Mouse (Mus musculus) layer of hippocampus, adult 18-20 months (tissue): ENCODE results near the gene Alpl. TPM values are rescaled to one million over a fixed set of nuclear protein-coding genes. Genes with fewer than 3 reads are reported as not detected.

Experiments
- DNase-seq, 2 experiments: peaks; one replicate each; pipeline ENCODE4 v3.0.0; 2022; ENCODE audit warnings: low spot score in 2 of 2
- total RNA-seq, 2 experiments: library from RNA; stranded (reverse); gene quantifications; 2 replicates each; pipeline ENCODE4 v1.2.3; 2021

Gene Alpl
- total RNA-seq, 2 experiments from 2014 or later = 7.0 to 7.2 TPM

DNA sequence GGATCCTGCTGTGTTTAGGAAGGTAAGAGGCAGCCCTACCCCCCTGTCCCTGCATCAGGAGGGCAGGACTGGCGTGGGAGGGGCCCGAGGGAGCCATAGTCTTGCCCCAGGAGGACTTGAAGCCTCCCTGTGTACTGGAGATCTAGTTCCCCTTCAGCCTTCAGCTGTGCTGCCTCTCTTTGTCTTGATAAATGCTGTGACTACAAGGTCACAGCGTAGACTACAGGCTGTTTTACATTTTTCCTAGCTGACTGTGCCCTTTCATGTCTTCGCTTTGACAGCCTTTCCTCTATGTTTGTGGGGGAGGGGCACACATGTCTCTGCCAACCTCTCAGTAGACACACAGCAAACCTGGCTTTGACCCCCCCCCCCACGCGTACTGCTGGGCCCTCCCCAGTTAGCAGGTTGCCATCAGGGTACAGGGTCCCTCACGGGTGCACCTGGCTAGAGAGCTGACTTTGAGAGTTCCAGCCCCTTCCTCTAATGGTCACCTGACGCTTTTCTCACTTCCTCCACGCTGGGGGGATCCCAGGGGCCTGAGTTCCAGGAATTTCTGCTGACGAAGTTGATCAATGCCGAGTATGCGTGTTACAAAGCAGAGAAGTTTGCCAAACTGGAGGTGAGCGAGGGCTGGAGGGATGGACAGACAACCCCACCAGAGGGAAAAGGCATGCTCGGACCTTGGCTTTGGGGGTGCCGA is 76.7 kb downstream of the Alpl start:
- no peak for DNase-seq

DNA sequence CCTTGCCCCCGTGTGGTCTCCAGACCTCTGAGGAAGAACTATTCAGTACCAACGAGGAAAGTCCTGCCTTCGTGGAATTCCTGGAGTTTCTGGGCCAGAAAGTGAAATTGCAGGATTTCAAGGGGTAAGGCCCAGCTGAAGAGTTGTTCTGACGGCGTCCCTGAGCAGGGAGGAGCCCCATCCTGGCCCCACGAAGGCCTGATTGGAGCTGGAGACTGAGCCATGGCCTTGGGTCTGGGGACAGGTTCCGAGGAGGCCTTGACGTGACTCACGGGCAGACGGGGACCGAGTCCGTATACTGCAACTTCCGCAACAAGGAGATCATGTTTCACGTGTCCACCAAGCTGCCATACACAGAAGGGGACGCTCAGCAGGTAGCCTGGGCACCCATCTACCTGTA is 78.5 kb downstream of the Alpl start:
- no peak for DNase-seq

DNA sequence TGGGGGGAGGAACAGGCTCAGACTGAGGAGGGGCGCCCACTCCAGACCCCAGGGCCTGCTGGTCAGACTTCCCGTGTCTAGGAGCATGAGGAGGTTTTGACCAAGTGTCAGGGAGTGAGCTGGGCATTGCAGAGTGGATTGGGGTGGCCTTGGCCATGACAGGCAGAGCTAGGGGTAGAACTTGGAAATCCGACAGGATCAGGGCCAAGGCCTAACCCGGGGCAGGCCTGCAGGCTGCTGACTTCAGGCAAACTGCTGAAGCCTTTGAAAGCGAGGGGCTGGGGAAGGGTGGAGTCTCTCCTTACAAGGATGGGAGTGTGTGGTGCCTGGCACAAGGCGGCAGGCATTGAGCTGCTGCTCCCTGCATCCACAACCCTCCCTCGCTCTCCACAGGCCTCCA is 79.2 kb downstream of the Alpl start:
- no peak for DNase-seq

DNA sequence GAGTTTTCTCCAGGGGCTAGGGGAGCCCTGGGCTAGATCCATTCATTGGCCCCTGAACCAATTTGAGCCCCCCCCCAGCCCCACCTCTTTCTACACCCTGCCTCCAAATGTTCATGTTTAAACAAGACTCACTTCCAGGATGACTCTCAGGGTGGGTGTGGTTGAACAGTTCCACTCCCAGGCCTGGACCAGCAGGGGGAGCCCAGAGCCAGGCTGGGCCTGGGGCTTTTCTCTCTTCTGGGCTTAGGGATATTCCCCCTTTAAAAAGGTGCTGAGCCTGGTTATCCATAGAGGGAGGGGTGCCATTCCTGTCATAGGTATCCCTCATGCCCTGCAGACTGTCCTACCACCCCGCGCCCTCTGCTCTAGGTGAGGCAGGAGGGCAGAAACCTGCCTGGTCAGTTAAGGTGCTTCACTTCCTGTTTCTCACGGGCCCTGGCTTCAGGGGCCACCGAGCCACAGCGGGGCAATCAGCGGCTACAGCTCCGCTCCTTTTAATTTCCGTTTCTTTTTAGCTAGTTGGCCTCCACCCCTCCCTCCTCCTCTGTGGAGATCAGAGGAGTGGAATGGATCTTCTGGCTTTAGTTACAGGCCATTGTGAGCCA is 82.1 kb downstream of the Alpl start:
- no peak for DNase-seq

DNA sequence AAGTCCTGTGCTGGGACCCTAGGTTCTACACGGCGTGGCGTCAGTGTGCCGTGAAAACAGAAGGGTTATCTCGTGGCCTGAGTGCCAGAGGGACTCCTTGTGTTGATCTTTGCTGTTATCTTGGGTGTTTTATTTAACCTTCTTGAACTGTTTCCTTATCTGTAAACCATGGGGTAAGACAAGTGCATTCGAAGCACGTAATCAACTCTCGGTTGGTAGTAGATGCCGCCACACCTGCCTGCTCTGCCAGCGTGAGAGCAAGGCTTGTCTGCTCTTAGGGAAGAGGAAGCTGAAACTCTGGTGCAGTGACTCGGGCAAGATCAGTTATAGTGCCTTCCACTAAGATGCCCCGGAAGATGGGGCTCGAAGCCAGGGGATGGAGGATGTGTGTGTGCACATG is 83.2 kb downstream of the Alpl start:
- DNase-seq = no peak

DNA sequence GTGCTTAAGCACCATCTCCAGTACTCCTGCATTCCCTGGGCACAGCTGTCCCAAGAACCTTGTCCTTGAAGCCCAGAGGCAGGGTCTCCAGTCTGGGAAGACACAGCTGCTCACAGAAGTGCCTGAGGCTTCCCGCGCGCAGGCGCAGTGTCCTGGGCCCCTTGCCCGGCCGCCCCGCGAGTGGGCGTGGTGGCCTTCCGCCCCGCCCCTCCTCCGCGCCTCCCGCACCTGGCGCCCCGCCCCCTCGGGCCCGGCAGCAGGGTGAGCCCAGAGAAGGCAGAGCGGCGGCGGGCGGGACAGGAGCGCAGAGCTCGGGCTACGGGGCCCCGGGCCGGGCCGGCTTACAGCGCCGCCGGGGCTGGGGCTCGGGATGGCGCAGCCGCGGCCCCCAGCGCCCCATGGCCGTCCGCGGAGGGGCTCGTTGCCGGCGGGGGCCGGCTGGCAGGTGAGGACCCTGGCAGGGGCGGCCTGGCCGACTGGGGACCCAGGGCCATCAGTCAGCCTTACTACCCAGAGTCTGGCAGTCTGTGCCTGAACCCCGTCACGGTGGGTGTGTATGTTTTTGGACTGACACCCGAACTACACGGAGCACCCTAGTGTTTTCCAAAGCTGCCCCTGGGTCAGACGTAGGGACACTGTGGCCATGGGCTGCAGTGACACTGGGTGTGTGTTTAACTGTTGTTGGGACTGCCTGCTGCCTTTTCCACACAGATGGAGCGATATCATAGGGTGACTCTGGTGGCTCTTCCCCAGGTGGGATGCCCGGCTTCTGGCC is 88.8 kb downstream of the Alpl start:
- DNase-seq = peak in 1 of 2 experiments; percentile 65

DNA sequence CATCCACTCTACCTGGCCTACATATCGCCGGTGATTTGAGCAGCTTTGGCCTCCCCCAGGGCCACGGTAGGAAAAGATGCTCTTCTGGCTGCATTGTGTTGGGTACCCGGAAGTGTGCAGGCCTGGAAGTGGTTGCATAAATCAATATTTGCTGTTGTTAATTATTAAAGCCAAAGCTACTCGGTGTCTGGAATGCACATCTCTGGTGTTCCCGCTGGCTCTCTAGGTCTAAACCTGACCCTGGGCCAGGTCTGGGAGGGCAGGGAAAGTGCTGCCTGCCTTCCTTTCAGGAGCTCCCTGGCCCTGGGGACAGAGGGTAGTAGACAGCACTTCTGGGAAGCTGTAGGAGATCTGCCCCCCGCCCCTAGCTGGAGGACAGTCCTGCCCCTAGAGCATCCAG is 89.7 kb downstream of the Alpl start:
- DNase-seq = no peak

DNA sequence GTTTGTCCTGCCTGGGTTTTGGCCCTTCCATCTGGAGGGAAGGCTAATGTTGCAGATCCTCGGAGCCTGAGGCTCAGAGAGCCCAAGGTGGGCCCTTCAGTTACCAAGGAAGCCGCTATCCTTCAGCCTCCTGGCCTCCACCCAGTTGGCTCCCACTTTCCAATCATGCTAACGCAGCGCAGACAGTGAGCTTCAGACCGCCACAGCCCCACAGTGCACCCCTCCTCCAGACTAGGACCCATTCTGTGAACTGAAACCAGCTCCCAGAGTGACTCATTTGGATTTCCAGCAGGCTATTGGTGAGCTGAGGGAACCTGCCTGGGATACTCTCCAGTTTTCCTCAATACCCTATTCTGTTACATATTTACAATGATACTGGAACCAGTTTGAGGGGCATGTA is 90.8 kb downstream of the Alpl start:
- DNase-seq = no peak

DNA sequence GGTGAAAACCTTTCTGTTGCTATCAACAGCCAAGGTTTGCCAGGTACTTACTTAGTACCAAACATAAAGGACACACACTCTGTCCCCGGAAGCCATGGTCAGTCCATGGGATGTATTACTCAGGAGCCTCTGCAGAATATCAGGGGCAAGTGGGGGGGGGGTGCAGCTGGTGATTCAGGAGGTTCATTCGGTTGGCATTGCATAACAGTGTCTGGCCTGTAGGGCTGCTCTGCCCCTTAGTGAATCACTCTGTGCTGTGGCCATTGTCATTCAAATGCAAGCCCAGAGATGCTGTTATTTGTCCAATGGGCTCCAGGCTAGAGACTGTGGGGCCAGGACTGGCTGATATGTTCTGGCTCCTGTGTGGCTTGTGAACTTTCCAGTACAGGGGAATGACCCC is 91.6 kb downstream of the Alpl start:
- DNase-seq = no peak

DNA sequence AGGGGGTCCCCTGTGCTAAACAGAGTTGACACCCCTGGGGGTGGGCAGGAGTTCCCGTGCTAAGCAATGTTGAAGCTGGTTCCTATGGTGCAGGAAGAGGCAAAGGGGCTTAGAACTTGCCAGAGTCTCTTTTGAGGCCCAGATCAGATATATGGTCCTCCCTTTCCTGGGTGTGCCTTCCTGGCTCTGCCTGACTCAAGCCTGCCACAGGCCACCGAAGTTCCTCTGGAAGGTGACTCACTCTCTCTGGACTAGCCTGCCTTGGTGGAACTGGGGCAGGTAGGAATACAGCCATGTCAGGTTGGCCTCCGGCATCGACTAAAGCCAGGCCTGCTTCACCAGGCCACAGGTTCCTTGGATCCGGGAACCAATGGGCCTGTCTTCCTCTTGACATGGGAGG is 93.1 kb downstream of the Alpl start:
- DNase-seq = no peak

DNA sequence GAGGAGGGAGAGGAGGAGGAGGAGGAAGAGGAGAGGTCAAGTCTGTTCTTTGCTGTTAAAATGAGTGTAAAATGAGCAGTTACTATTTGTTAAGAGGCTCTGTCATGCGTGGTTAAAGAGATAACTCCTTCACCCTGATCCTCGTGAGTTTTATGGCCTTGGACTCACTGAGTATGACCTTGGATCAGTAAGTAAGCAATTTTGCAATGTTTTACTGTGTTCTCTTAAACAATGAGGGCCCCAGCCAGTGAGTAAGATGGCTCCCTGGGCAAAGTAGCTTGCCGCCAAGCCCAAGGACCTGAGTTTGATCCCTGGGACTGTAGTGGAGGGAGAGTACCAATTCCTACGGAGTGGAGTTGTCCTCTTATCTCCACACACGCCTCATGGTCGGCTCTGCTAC is 95.2 kb downstream of the Alpl start:
- no peak for DNase-seq

DNA sequence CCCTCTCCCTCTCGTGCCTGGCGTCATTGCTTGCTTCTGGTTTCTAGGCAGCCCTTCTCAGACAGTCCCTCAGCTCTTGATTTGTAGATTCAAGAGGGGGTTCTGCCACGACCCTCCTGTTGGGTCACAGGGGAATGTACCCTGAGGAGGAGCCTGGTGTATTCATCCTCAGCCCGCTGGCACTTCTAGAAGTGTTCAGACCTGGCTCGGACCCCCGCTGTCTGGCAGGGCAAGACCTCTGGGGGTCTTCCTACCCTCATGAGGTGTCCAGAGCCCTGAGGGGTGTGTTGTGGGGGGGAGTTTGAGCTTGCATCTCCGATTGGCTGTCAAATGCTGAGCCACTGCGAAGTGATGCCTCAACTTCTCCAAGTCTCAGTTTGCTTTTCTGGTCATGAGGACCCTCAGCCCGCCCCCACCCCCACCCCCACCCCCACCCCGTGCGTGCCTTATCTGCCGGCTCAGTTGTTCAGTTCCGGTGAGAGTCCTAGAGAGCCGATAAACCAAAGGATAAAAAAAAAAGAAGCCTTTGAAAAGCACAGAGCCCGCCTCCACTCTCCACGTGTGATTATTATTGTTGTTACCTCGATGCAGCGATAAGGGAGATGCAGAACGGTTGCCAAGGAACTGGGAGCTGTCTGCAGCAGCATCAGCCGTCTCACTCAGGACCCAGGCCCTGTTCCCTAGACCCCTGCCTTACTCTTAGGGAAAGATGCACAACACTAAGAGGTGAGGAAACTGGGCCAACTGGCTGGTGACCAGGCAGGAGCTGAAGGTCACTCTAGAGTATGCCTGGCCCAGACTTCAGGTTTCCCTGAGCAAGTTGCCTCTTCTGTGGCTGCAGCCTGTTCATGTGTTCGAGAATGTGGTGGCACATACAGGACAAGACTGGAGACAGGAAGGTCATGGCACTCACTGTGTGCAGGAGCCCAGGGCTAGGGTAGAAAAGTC is 96.6 kb downstream of the Alpl start:
- DNase-seq = no peak

DNA sequence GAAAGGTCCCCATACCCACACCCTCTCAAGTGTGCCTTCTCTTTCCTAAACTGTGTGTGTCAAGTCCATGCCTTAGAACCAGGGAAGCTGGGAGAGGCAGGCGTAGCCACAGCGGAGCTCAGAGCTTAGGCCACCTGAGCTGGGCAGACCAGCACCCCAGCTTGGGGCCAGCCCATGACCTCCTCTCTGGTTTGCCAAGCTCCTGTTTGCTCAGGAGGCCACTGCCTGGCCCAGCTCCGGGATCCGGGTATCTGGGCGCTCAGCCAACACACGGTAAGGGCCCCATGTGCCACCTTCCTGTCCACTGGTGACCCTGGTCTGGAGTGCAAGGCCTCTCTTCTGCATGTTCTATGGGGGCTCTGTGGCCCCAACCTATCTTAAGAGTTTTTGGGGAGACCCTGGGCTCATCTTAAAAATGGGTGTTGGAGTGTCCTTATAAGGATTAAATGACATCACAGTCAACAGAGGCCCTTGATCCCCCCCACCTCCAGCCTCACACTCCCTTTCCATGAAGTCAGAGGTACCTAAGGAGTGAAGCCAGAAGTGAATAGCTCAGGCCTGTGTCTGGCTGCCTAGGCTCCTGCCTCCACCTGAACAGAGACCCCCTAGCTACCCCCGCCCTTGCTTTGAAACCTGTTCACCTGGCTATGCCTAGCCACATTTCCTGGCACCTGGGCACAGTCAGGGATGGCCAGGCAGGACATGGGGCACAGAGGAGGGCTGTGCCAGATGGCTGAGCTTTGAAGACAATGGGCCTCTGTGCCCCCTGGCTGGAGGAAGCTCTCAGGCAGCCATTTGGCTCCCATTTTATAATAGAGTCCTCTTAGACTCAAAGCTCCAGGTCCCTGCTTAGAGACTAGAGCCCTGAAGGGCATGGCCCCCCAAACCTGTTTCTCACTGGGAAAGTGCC is 97.9 kb downstream of the Alpl start:
- DNase-seq = no peak

DNA sequence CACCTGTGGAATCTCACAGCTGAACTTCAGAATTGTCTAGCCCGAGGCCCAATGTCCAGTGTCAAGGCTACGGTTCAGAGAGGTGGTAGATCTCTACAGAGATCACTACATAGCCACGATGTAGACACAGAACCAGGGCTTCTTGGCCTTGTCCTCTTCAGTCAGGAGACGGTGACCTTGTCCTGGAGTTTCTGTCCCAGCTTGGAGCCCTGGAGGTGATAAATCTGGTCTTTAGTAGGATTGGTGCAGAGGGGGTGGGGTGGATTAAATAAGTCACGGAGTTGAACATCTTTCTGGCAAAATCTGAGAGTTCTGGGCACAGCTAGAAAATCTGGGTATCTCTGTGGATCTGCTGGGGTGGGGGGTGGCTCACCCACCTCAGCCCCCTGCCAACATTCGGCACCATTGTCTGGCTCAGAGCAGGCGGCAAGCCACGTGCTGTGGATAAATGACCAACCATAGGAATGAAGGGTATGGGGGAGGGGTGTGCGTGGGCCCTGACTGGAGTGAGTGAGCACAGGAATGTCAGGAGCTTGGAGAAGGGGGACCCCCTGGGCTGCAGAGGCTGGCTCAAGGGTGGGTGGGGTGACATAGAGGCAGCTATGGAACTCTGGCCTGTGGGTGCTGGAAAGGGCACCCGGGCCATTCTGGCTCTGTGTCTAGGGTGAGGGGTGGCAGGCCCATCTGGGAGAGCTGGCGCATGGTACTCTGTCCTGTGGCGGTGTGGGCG is 98.9 kb downstream of the Alpl start:
- no peak for DNase-seq

DNA sequence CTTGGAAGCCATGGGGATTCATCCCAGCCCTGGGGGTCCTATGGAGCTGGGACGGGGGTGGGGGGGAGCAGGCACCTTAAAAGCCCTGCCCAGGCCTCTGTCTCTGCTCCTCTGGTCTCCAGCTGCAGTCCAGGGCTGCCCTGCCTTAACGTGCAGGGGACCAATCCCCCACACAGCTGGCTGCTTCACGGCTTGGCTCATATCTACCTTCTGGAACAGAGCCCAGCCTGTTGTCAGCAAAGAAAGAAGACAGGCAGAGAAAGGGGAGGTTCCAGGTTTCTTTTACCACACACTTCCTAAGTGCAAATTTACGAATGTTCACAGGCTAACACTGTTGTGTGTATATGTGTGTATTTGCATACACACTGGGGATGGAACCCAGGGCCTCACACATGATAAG is 100.3 kb downstream of the Alpl start:
- no peak for DNase-seq

DNA sequence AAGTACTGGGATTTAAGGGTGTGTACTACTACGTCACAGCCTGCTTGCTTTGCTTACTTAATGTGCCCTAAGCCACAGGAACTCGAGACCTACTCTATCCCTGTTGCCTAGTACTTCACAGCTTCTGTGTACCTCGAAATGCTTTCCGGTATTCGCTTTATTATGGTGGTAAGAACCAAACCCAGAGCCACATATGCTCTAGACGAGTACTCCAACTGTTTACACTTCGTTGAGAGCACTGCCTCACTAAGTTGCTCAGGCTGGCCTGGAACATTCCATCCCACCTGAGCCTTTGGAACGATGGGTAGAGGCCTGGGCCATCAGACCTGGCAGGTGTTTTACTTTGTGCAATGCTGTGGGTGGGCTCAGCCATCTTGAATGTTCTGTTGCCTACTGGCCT is 100.9 kb downstream of the Alpl start:
- no peak for DNase-seq

DNA sequence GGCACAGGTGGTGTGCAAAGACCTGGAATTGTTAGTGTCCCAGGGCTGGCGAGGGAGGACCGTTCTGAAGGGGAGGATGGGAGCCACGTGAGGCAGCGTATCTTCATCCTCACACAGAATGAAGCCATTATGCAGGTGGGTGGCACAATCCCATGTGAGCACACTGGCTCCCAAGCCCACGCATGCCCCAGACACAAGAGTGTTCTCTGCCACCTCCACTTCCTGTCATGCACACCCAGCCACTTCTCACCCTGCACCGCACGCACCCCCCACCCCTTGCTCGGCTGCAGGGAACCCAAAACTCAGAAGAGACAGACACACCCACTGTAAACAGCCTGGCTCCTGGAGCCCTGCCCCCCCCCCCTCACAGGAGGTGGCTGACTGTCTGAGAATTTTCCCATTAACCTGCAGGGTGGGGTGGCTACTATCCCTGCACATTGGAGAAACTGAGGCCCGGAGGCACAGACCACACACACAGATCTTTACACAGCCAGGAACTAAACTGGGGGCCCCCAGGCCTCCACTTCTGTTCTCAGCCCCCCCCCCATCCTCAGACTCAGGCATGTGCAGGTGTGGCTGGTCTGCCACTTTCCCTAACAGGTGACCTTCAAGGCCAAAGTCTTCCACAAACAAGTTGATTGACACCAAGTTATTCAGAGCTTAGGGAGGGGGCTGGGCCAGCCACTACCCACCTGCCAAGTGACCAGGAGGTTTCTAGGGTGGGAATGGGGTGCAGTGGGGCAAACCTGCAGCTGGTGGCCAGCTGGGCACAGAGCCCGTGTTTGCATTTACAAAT is 103.9 kb downstream of the Alpl start:
- peak in 1 of 2 experiments; percentile 76 for DNase-seq
